Mouse (Mus musculus): ENCODE results near the gene Kcnh3. TPM values are rescaled to one million over a fixed set of nuclear protein-coding genes. Genes with fewer than 3 reads are reported as not detected.

The Kcnh3 gene
- total RNA-seq (2021), result 1 to 10 TPM in 1 of 2 experiments, under 1 TPM in 1; 0.57 to 1.3 TPM

GRCm38 (mm10) chr15:99224208-99224911 is at the start of gene Kcnh3:
Gene Kcnh3 (plus strand): TSS chr15:99224861.
- DNase-seq, result peak; percentile 51 to 61
- intact Hi-C loops (cut with DNase I), result no loop called here

GRCm38 (mm10) chr15:99179639-99180038 is 45.0 kb upstream of the Kcnh3 start:
- intact Hi-C loops (cut with DNase I), result no loop called here
- no peak for DNase-seq

GRCm38 (mm10) chr15:99184217-99184914 is 40.3 kb upstream of the Kcnh3 start:
- intact Hi-C loops (cut with DNase I), result no loop called here
- DNase-seq, result no peak

- intact Hi-C loops (cut with DNase I), result no loop called here
Measured at GRCm38 (mm10) chr15:99194358-99194757, 30.3 kb upstream of the Kcnh3 start.

GRCm38 (mm10) chr15:99195043-99195442 is 29.6 kb upstream of the Kcnh3 start:
- intact Hi-C loops (cut with DNase I), result no loop called here

More at GRCm38 (mm10) chr15:99194358-99194757, 30.3 kb upstream of the Kcnh3 start:
- DNase-seq, result no peak

GRCm38 (mm10) chr15:99198761-99199160 is 25.9 kb upstream of the Kcnh3 start:
- peak; percentile 43 to 62 for DNase-seq
- intact Hi-C loops (cut with DNase I), result loop anchor here (2.0 kb wide), 2 partner anchors 116 to 148 kb away; no protein-coding TSS in a partner anchor

More at GRCm38 (mm10) chr15:99195043-99195442, 29.6 kb upstream of the Kcnh3 start:
- DNase-seq, result no peak

GRCm38 (mm10) chr15:99205959-99206358 is 18.7 kb upstream of the Kcnh3 start:
- intact Hi-C loops (cut with DNase I), result no loop called here
- DNase-seq, result no peak

GRCm38 (mm10) chr15:99213183-99213582 is 11.5 kb upstream of the Kcnh3 start:
- intact Hi-C loops (cut with DNase I), result no loop called here
- DNase-seq, result no peak

GRCm38 (mm10) chr15:99214941-99215340 is 9.7 kb upstream of the Kcnh3 start:
- peak in 1 of 2 experiments; percentile 30 for DNase-seq
- intact Hi-C loops (cut with DNase I), result loop anchor here (2.0 kb wide), 1 partner anchor 50 kb away; no protein-coding TSS in a partner anchor

- no peak for DNase-seq
- intact Hi-C loops (cut with DNase I), result loop anchor here (2.0 kb wide), 1 partner anchor 49 kb away; no protein-coding TSS in a partner anchor
Measured at GRCm38 (mm10) chr15:99215741-99216463, 8.8 kb upstream of the Kcnh3 start.

- intact Hi-C loops (cut with DNase I), result no loop called here
- DNase-seq, result no peak
Measured at GRCm38 (mm10) chr15:99217630-99218029, 7.0 kb upstream of the Kcnh3 start.

GRCm38 (mm10) chr15:99221315-99221952 is 3.2 kb upstream of the Kcnh3 start:
- DNase-seq, result no peak
- intact Hi-C loops (cut with DNase I), result no loop called here

- intact Hi-C loops (cut with DNase I), result no loop called here
- DNase-seq, result no peak
Measured at GRCm38 (mm10) chr15:99222794-99223584, 1.7 kb upstream of the Kcnh3 start.

- peak; percentile 44 to 46 for DNase-seq
- intact Hi-C loops (cut with DNase I), result no loop called here
Measured at GRCm38 (mm10) chr15:99223585-99224207, 965 bp upstream of the Kcnh3 start.

- intact Hi-C loops (cut with DNase I), result no loop called here
- peak; percentile 14 to 32 for DNase-seq
Measured at GRCm38 (mm10) chr15:99225081-99225810, 585 bp downstream of the Kcnh3 start.

GRCm38 (mm10) chr15:99226090-99226489 is 1.4 kb downstream of the Kcnh3 start:
- DNase-seq, result no peak
- intact Hi-C loops (cut with DNase I), result no loop called here

- DNase-seq, result no peak
- intact Hi-C loops (cut with DNase I), result no loop called here
Measured at GRCm38 (mm10) chr15:99231998-99232397, 7.3 kb downstream of the Kcnh3 start.

- intact Hi-C loops (cut with DNase I), result no loop called here
- DNase-seq, result no peak
Measured at GRCm38 (mm10) chr15:99233719-99234118, 9.1 kb downstream of the Kcnh3 start.

All from heart, postnatal 10 days (tissue).